In the genomic region with DNA sequence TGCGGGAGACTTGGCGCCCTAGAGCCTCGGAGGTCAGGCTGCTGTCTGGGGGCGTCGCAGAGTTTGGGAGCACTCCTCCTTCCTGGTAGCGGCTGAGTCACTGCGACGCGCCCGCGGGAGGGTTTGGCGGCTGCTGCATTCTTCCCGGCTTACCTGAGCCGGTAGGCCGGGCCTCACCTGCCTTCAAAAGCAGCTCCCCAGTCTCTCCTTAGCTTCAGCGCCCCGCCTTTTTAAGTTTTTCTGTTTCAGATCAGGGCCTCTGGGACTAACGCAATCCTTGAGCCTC, we compare ENCODE assay signal across 7 mouse cellular contexts. TPM values are rescaled to one million over a fixed set of nuclear protein-coding genes. Genes with fewer than 3 reads are reported as not detected.
DNase-seq lines count a peak whose midpoint lies in the region; ATAC-seq and TF ChIP-seq lines count a peak whose summit lies in the region.

Gene Mdfi (minus strand): TSS at position 210 of the 286 bp plus-strand sequence.

- TF ChIP-seq CTCF in small intestine, adult 2 months (IDR thresholded peaks at IDR 0.05; ENCODE audit: extremely low read depth, insufficient read length, insufficient replicate concordance, low read depth, low read length) = no peak

- 5% methylated on average over 18 of the region's 18 CpGs for WGBS in liver, embryonic 15.5 days (ENCODE audit: insufficient replicate concordance)
- 2% methylated on average over 18 of the region's 18 CpGs for WGBS in small intestine, adult 2 months

- H3K4me3 ChIP-seq in liver, embryonic 15.5 days (replicated peaks) = peak within 1 kb of the TSS; percentile 53
- H3K4me3 ChIP-seq in small intestine, adult 2 months (ENCODE audit: low read depth, low read length) = peak within 1 kb of the TSS; percentile 67

- no peak for TF ChIP-seq POLR2A in small intestine, adult 2 months (IDR thresholded peaks at IDR 0.05; ENCODE audit: low read depth, low read length)

- peaks cover 8% of the 10 kb centered on the region for H3K4me1 ChIP-seq in liver, embryonic 15.5 days (replicated peaks)
- peaks cover 7% of the 10 kb centered on the region for H3K4me1 ChIP-seq in small intestine, adult 2 months (ENCODE audit: control insufficient read depth, insufficient read depth, insufficient read length, low read length)

- H3K4me2 ChIP-seq in liver, embryonic 15.5 days = peak within 1 kb of the TSS; percentile 68

- H3K9ac ChIP-seq in liver, embryonic 15.5 days = no peak within 1 kb of the TSS

- DNase-seq in thymus, postnatal 4 days = peak; percentile 41
- DNase-seq in thymus, postnatal 36 days = no peak
- no peak for DNase-seq in gonadal fat pad, adult 2 months (ENCODE audit: low read depth)
- no peak for DNase-seq in cerebellum, adult 11-12 months

- no peaks in the 10 kb centered on the region for H3K9me3 ChIP-seq in liver, embryonic 15.5 days (replicated peaks)

- ATAC-seq in liver, embryonic 15.5 days (ENCODE audit: insufficient read depth) = no peak
- no peak for ATAC-seq in inflammation-experienced regulatory T-cells, adult 6 months

- H3K27ac ChIP-seq in liver, embryonic 15.5 days (replicated peaks) = no peak within 1 kb of the TSS
- no peak within 1 kb of the TSS for H3K27ac ChIP-seq in small intestine, adult 2 months (ENCODE audit: insufficient read depth, low read depth, low read length)

- no peaks in the 10 kb centered on the region for H3K36me3 ChIP-seq in liver, embryonic 15.5 days (replicated peaks)
- H3K36me3 ChIP-seq in small intestine, adult 2 months (ENCODE audit: control insufficient read depth, insufficient read depth, low read length) = no peaks in the 10 kb centered on the region

- H3K27me3 ChIP-seq in liver, embryonic 15.5 days = peaks cover 66% of the 10 kb centered on the region
- H3K27me3 ChIP-seq in small intestine, adult 2 months (ENCODE audit: control insufficient read depth, insufficient read depth, low read length) = peaks cover 25% of the 10 kb centered on the region

RNA-seq across cellular contexts. Expression of gene Mdfi, which starts in this region (rescaled TPM):
- 11.0 and 11.2 TPM in 2 replicates for polyA plus RNA-seq in gonadal fat pad, adult 2 months (2012; rRNA removed)
- polyA plus RNA-seq in liver, embryonic 15.5 days (2015; fragmentation: Nextera tagmentation; extraction: Ambion mirVana) = 0.76 and 1.2 TPM in 2 replicates
- polyA plus RNA-seq in small intestine, adult 2 months (2012; rRNA removed) = 7.3 and 12.3 TPM in 2 replicates
- polyA plus RNA-seq in inflammation-experienced regulatory T-cells, adult 6 months (2017; shearing (Covaris generic)) = not detected
